Mouse (Mus musculus) cerebellum, adult 9-11 months (tissue): Measurements from ENCODE around the gene Babam1.

Experiments used
- DNase-seq: peaks from one replicate; pipeline ENCODE4 v3.0.0; 2022

Gene Babam1

GRCm38 (mm10) chr8:71381421-71381970 is 15.2 kb upstream of the Babam1 start, which contains the start of gene Nr2f6:
Nr2f6 (minus strand) TSS chr8:71381960.
- peak; percentile 77 for DNase-seq

GRCm38 (mm10) chr8:71381971-71382961 is 14.4 kb upstream of the Babam1 start:
- DNase-seq: peak; percentile 88

GRCm38 (mm10) chr8:71383396-71383795 is 13.3 kb upstream of the Babam1 start:
- peak; percentile 55 for DNase-seq

GRCm38 (mm10) chr8:71383860-71384259 is 12.8 kb upstream of the Babam1 start:
- peak; percentile 38 for DNase-seq

- peak; percentile 34 for DNase-seq
These were observed 11.3 kb upstream of the Babam1 start for GRCm38 (mm10) chr8:71385212-71385835.

GRCm38 (mm10) chr8:71388267-71388666 is 8.4 kb upstream of the Babam1 start:
- no peak for DNase-seq

- DNase-seq: peak; percentile 1
These were observed 5.0 kb upstream of the Babam1 start for GRCm38 (mm10) chr8:71391696-71392095.

GRCm38 (mm10) chr8:71392391-71392790 is 4.3 kb upstream of the Babam1 start:
- DNase-seq: peak; percentile 11

GRCm38 (mm10) chr8:71392871-71393270 is 3.8 kb upstream of the Babam1 start:
- DNase-seq: peak; percentile 34

GRCm38 (mm10) chr8:71394481-71394880 is 2.2 kb upstream of the Babam1 start:
- peak; percentile 53 for DNase-seq

- DNase-seq: no peak
These were observed 1.6 kb upstream of the Babam1 start for GRCm38 (mm10) chr8:71395071-71395470.

- peak; percentile 61 for DNase-seq
These were observed 1.0 kb upstream of the Babam1 start, which contains the start of gene Ushbp1 for GRCm38 (mm10) chr8:71395629-71396028. Ushbp1 (minus strand) TSS chr8:71395802.

GRCm38 (mm10) chr8:71397701-71398100 is 1.0 kb downstream of the Babam1 start:
- peak; percentile 62 for DNase-seq

- peak; percentile 8 for DNase-seq
These were observed 4.2 kb downstream of the Babam1 start for GRCm38 (mm10) chr8:71400826-71401225.

GRCm38 (mm10) chr8:71401454-71401853 is 4.8 kb downstream of the Babam1 start:
- peak; percentile 15 for DNase-seq

GRCm38 (mm10) chr8:71402446-71402964 is 5.8 kb downstream of the Babam1 start:
- DNase-seq: peak; percentile 25

GRCm38 (mm10) chr8:71403107-71403885 is 6.6 kb downstream of the Babam1 start:
- peak; percentile 7 for DNase-seq

- peak; percentile 30 for DNase-seq
These were observed 7.3 kb downstream of the Babam1 start for GRCm38 (mm10) chr8:71404011-71404410.

GRCm38 (mm10) chr8:71404951-71405351 is 8.3 kb downstream of the Babam1 start:
- DNase-seq: peak; percentile 32

GRCm38 (mm10) chr8:71405401-71406098 is 8.9 kb downstream of the Babam1 start, which contains the start of gene Ankle1:
Ankle1 (plus strand) TSS chr8:71406010.
- DNase-seq: peak; percentile 93
